ENCODE assay signal across 12 mouse cellular contexts in the genomic region with DNA sequence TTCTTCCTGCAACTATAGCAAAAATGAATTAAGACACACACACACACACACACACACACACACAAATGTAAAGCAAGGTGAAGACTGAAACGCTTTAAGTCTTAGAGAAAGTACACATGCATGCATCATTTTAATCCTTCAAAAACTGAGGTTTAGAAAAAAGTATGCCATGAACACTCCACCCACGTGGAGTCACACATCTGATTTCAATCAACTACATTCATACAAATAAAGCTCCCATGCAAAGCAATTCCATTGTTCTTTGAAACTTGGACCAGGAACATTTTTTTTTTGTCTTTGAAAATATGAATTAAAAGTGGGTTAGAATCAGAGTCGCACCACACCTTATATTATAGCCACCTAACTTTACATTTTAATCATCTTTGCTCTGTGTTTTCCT.
"Had no signal": no experiment of that assay in that cellular context is flagged by ENCODE, and none has a peak within 500 bp of the region (broad histone marks: within the 10 kb centered on the region; RNA-seq: fewer than 3 reads in every experiment).

No protein-coding gene starts in this region.

- H3K27me3 ChIP-seq: kidney, embryonic 15.5 days; liver, embryonic 12.5 days; lung, embryonic 15.5 days; megakaryocyte, embryonic 14.5 days; midbrain, embryonic 15.5 days had no signal

- H3K9ac ChIP-seq: kidney, embryonic 15.5 days; liver, embryonic 12.5 days; lung, embryonic 15.5 days; midbrain, embryonic 15.5 days had no signal

- H3K4me2 ChIP-seq: kidney, embryonic 15.5 days; liver, embryonic 12.5 days; lung, embryonic 15.5 days; midbrain, embryonic 11.5 days; midbrain, embryonic 15.5 days had no signal

- ATAC-seq: liver, embryonic 12.5 days; midbrain, embryonic 15.5 days had no signal

- H3K4me1 ChIP-seq: kidney, embryonic 15.5 days; liver, embryonic 12.5 days; lung, embryonic 15.5 days; megakaryocyte, embryonic 14.5 days had no signal

- H3K9me3 ChIP-seq: kidney, embryonic 15.5 days; liver, embryonic 12.5 days; lung, embryonic 15.5 days; midbrain, embryonic 15.5 days had no signal

- DNase-seq: kidney, adult 2 months; kidney, postnatal 14 days; lung, postnatal 14 days; right cerebral cortex, postnatal 14 days had no signal

- H3K4me3 ChIP-seq: kidney, embryonic 15.5 days; left cerebral cortex, adult 2 months; liver, embryonic 12.5 days; lung, embryonic 15.5 days; megakaryocyte, embryonic 14.5 days; midbrain, embryonic 15.5 days had no signal

- H3K36me3 ChIP-seq: kidney, embryonic 15.5 days; liver, embryonic 12.5 days; lung, embryonic 15.5 days; midbrain, embryonic 15.5 days had no signal

- H3K27ac ChIP-seq: kidney, embryonic 15.5 days; left cerebral cortex, adult 2 months; liver, embryonic 12.5 days; lung, embryonic 15.5 days; macrophage; midbrain, embryonic 15.5 days had no signal
